Mouse (Mus musculus) spleen, adult 12 weeks (tissue): ENCODE results near the gene Golga5.
"Not testable (repeated sequence)": the region's sequence is repeated elsewhere in the genome, so short reads cannot be mapped to it uniquely, and the experiment has no call there.

Experiments
- DNase-seq: peaks from one replicate; pipeline ENCODE4 v3.0.0; 2022; ENCODE audit warnings: low spot score

The Golga5 gene

DNA sequence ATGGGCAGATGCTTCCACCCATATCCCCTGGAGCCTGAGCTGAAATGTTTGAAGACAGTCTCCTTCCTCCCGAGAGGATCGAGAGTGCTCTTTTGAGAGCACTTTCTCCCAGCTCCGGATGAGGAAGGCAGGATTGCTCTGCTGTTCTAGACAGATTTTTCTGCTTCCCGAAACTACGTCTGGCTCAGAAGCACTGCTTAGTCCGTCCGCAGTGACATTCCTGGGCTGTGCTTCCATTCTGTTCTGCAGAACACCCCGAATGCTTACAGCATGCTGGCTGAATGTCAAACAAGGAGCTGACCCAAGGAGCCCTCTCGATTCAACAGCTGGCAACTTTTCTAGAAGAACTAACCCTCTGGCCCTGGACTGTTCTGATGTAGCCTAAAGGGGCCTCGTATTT lies 18.5 kb upstream of the Golga5 start:
- no peak for DNase-seq

DNA sequence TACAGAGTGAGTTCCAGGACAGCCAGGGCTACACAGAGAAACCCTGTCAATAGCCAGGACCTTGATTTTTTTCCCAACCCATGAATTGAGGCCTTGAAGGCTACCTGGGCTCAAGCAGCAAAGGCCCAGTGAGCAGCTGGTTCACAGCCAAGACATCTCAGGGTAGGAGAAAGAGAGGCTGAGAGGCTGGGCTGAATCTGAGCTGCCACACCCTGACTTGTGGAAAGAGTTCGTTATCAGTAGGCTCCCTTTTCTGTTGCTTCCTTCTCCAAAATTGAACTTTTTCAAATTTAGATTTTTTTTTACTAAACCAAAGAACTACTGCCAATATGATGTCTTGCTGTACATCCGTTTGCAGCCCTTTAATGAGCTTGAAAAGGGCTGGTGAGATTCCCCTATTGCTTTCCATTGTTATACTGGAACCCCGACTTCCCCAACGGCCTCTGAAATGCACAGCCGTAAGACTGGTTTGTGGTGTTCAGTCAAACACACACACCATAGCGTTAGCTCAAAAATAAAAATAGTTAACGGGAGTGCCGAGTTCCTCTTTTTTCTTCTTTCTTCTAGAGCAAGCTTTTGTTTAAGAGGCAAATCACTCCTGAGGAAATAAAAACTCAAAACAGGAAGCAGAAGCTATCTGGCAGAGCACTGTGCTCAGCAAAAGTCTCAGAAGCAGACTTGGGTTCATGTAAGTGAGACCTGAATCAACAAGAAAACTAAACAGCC lies 17.6 kb upstream of the Golga5 start:
- DNase-seq: no peak

GRCm38 (mm10) chr12:102453581-102453980 lies 15.4 kb upstream of the Golga5 start:
- no peak for DNase-seq

DNA sequence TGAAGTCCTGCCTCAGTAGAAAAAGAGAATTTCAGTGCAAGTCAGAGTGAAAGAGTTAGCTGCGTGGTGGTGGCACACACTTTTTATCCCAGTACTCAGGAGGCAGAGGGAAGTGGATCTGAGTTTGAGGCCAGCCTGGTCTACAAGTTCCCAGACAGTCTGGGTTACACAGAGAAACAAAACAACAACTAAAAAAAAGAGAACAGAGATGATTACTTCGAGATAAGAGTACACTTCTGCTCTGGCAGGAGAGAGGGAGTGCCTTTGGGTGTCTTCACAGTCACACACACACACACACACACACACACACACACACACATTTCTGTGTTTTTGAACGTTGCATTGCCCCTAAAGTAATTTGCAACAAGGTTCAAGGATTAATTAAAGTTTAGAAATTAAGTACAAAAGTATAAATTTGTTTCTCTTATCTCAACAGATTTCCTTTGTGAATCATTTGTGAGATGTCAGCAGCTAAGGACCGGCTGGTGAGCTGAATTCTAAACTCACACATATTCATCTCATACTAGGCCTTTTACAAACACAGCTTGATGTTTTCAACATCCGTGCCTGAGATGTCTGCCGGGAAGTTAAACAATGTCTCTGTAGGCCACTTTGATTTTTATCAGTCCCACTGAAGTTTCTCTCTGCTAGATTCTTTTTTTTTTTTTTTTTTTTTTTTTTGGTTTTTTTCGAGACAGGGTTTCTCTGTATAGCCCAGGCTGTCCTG lies 12.3 kb upstream of the Golga5 start:
- no peak for DNase-seq

- no peak for DNase-seq
These were observed 8.9 kb upstream of the Golga5 start for GRCm38 (mm10) chr12:102460014-102460413.

DNA sequence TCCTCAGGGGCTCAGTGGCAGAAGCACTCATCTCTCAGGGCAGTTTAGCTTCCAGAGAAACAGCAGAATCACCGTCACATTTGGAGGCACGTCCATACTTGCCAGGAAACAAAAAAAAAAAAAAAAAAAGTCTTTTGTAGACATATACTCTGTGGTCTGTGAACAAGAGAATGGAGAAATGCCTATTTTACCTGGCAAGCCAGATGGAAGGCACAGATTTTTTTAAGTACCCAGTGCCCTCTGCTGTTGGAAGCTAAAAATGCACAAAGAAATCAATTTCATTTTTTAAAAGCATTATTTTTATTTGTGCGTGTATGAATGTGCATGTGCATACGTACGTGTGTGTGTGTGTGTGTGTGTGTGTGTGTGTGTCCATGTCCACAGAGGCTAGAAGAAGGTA lies 7.8 kb upstream of the Golga5 start:
- DNase-seq: no peak

DNA sequence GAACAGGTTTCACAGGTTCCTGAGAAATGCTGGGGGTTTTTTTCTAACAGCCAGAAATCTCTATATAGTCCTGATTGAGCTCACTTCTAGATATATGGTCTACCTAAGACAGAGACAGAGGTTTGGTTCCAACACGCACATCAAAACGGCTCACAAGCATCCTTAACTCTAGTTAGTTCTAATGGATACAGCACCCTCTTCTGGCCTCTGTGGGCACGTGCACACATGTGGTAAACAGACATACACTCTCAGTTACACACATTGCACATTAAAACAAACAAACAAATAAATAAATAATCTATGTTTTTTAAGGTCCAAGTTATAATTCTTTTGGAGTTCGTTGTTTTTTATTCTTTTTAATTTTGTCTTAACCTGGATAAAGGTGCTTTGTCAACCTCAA lies 4.3 kb upstream of the Golga5 start:
- DNase-seq: no peak

DNA sequence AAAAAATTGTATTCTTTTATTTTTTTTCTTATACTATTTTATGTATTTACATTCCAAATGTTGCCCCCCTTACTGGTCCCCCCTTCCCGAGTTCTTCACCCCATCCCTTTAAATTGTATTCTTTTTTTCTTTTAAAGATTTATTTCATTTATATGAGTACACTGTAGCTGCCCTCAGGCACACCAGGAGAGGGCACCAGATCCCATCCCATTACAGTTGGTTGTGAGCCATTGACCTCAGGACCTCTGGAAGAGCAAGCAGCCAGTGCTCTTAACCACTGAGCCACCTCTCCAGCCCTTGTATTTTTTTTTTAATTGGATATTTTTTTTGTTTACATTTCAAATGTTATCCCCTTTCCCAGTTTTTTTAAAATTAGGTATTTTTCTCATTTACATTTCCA lies 799 bp upstream of the Golga5 start:
- DNase-seq: no peak

- no peak for DNase-seq
These were observed 5.5 kb downstream of the Golga5 start for GRCm38 (mm10) chr12:102474411-102474810.

GRCm38 (mm10) chr12:102480481-102480880 lies 11.5 kb downstream of the Golga5 start:
- DNase-seq: no peak

DNA sequence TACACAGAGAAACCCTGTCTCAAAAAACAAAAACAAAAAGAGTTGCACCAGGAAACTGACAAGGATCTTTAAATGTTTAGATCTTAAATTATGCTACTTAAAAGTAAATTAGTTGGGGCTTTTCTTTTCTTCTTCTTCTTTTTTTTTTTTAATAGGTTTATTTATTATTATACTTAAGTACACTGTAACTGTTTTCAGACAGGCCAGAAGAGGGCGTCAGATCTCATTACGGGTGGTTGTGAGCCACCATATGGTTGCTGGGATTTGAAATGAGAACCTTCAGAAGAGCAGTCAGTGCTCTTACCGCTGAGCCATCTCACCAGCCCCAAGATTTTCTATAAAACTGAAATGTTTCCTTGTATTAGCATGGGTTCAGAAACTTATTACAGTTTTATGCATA lies 16.0 kb downstream of the Golga5 start:
- DNase-seq: no peak

- no peak for DNase-seq
These were observed 23.0 kb downstream of the Golga5 start for GRCm38 (mm10) chr12:102491911-102492310.

DNA sequence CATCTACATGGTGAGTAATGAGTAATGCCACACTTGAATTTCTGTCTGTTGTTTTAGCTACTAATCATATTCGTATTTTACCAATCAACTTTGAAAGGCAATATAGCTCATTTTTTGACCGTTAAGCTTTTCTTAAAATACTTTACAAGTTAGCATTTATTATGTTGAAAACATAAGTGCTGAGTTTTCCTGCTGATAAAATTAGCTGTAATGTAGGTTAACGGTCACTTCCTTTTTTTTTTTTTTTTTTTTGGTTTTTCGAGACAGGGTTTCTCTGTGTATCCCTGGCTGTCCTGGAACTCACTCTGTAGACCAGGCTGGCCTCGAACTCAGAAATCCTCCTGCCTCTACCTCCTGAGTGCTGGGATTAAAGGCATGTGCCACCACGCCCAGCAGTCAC lies 26.8 kb downstream of the Golga5 start:
- DNase-seq: not testable (repeated sequence)

- no peak for DNase-seq
These were observed 29.0 kb downstream of the Golga5 start for GRCm38 (mm10) chr12:102497905-102498304.

GRCm38 (mm10) chr12:102498726-102499125 lies 29.8 kb downstream of the Golga5 start:
- no peak for DNase-seq

- no peak for DNase-seq
These were observed 30.3 kb downstream of the Golga5 start for GRCm38 (mm10) chr12:102499210-102499609.

GRCm38 (mm10) chr12:102499723-102500122 lies 30.8 kb downstream of the Golga5 start:
- no peak for DNase-seq

- no peak for DNase-seq
These were observed 32.1 kb downstream of the Golga5 start for GRCm38 (mm10) chr12:102501038-102501437.

DNA sequence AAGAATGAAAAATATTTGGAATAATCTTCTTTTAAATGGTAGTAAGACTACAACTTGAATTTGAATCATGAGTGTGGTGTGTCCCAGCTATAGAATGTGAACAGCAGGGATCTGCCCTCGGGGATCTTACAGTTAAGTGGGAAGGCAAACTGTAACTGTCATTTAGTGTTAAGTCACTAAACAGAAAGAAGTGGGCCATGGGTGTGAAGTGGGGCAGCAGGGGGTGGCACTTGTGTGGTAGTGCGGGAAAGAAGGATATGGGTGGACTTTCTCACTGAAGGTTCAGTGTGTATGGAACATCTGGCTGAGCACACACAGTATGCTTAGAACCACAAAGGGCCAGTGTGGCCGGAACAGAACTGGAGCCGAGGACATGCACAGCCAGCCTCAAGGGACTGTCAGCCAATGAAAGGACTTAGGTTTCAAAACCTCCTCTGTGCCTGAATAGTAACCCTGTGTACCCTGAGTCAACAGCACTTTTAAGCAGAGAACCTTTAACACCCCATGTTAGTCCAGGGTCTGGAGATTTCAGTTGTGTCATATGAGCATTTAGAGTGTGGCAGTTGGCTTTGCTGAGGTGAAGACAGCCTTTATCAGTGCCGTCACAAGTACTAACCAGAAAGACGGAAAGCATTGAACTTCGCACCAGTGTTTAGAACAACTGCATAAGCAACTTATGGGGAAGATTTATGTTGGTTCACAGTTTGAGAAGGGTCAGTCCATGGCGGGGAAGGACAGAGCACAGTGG lies 33.1 kb downstream of the Golga5 start:
- no peak for DNase-seq

- DNase-seq: no peak
These were observed 36.3 kb downstream of the Golga5 start for GRCm38 (mm10) chr12:102505131-102505713.

- no peak for DNase-seq
These were observed 37.0 kb downstream of the Golga5 start for GRCm38 (mm10) chr12:102505949-102506348.

GRCm38 (mm10) chr12:102511363-102511762 lies 42.4 kb downstream of the Golga5 start:
- DNase-seq: no peak

GRCm38 (mm10) chr12:102514151-102514550 lies 45.2 kb downstream of the Golga5 start:
- DNase-seq: no peak
